Mouse (Mus musculus) testis, postnatal 14 days (tissue): ENCODE measurements at regions not wholly inside any gene's neighbourhood (a gene's known extent, or its start where the extent isn't known, plus 50 kb on each side); places are given as distances from the start of the nearest gene placed in this dataset.

Experiments used
- DNase-seq: peaks from one replicate; pipeline ENCODE4 v3.0.0; 2021; ENCODE audit warnings: low spot score

DNA sequence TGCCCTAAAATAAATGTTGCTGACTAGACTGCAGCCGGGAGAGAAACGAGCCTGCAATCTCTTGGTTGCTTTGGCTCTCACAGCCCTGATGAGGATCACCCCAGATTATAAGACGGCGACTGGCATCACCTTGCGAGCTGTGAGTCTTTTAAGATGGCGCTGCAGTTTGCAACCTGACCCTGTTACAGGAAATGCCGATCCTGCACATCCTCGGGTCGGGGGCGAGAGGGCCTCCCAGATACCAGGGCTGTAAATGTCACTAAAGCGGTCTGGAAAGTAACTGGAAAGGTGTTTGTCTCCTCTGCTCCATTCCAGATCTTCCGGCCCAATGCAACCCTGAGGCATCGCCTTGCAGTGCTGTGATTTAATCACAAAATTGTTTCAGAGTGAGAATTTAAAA lies 53.4 kb downstream of the Cartpt start:
- no peak for DNase-seq

DNA sequence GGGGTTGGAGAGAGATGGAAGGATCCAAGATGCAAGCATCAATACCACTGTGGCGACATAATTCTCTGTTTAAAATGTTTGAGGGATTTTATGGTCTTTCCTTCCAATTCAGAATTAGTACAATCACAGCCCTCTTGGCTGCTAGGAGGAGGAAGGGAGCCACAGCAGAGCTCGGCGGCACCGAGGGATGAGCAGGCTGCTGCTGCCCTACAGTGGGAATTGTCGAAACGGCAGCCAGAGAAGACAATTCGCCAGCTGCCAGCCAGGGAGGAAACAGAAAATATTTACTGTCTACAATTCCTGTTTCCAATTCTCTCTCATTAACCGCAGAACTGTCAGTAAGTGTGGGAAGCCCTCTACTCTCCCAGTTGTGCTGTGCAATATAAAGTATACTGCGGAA lies 58.3 kb downstream of the Cartpt start:
- DNase-seq: peak; percentile 20

DNA sequence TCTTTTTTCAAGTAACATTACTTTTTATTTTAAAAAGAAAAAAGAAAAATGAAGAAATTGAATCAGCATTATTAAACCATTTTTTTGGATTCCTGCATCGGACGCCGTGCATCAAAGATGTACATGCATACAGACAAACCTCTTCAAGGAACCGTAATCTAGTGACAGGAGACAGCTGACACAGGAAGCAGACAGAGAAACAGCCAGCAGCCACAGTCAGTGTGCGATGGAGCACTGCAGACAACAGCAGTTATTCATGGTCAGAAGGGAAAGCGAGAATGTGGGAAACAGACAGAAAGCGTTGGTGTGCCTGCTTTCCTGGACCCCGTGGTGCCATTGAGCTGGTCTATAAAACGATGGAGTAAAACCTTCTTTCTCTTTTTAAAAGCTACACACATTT lies 61.4 kb downstream of the Cartpt start:
- no peak for DNase-seq

DNA sequence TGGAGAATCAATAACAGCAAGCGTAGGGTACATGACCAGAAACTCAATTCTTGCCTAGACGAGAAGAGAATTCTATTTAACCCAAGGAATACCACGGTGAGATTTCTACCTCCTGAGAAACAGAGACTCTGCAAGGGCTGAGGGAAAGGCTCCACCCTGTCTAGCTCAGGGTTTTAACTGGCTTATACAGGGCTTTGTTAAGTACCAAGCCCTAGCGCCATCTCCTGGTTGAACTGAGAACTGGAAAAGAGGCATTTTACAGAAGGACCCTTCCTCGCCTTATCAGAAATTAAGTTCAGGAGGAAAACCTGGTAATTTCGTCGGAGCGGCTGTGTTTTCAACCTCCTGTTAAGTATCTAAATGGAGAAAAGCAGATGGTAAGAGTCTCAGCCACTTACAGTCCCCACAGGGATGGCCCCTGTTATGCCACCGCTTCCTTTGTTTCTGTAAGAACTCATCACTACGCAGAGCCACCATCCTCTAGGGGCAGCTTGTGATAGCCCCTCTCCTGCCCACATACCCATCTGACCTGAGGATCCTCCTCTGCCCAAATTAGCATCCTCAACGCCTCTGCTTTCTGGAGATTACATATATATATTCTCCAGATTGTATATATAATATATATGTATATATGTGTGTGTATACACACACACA lies 63.0 kb downstream of the Cartpt start:
- peak; percentile 53 for DNase-seq

DNA sequence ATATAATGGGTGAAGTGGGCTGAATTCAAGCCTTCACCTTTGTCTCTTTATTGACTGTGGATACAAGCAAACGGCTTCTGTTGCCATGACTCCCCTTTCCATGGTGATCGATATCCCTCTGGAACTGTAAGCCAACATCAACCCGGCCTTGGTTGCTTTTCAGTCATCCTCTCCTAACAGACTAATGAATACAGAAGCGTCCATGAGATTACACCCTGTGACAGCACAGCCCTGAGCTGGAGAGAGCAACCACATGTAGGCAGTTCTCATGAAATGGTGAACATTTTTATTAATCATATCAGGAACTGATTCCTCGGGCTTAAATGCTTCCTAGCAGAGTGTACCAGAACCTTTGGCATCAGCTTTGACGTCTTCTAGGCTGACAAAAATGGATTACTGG lies 63.7 kb downstream of the Cartpt start:
- DNase-seq: no peak

DNA sequence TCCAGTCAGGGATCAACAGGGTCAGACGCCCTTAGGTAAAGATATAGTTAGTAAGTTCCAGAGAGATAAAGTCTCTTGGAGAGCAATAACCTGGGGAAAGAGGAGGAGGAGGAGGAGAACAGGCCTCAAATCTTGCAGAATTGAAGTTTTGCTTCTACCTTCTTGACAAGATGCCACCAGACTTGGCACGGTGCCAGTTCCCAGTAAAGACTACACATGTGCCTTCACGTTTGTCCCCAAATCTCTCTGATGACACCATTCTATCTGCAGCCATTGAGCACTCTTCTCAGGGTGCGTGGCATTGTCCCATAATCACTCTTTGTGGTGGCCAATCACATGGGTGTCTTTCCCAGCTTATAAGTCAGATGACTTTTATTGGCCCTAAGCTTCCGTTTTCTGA lies 64.3 kb downstream of the Cartpt start:
- DNase-seq: no peak

DNA sequence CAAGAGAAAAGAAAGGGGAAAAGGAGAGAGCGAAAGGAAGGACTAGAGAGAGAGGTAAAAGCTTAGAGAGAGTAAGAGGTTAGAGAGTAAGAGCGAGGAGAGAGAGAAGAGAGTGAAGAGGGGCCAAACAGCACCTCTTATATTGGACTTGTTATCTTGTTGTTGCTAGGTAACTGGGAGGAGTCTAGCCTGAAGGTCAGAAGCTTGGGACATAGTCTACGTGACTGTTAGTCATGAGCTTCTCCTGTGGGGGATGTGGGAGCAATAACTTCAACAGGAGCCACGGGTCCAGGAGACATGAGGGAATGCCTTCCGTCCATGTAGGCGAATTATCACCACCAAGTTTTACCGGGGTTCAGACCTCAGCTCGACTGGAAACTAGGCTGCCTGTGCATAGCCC lies 65.4 kb downstream of the Cartpt start:
- DNase-seq: no peak

DNA sequence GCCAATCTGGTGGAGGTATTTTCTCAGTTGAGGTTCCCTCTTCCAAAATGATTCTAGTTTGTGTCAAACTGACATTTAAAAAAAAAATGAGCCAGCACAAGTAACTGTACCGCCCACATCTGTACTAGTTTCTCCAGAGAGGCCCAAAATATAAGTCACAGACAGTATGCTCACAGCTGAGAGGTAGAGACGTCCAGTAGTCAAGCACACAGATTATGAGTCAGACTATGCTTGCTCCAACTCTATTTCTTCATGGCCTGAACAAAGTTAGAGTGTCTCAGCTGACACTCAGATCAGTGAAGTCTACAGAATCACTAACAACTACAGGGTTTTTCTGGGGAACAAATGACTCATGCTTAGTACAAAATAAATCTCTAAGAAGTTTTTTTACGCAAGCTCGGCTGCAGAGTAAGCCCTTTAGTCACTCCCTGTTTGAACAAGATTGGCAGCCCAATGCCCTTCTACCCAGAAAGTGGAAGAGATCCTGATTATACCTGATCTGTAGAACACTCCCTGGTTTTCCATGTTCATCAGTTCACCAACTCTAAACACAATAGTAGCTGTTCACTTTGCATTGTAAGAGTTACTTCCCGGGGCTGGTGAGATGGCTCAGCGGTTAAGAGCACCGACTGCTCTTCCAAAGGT lies 70.7 kb downstream of the Cartpt start:
- DNase-seq: no peak

DNA sequence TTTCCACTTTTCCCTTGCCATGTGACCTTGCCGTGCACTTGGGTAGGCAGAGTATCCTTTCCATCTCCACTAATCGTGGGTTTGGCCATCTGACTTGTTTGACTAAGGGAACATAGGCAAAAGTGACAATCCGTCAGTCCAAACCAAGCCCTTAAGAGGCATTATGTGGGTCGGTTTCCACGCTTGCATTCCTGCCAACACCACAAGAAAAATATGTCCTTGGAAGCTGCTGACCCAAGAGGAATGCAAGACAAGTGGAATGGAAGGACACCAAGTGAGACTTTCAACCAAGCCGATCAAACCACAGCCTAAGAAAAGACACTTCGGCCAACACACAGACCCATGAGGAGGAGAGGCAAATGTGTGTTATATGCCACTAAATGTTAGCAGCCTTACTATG lies 73.3 kb downstream of the Cartpt start:
- DNase-seq: no peak

DNA sequence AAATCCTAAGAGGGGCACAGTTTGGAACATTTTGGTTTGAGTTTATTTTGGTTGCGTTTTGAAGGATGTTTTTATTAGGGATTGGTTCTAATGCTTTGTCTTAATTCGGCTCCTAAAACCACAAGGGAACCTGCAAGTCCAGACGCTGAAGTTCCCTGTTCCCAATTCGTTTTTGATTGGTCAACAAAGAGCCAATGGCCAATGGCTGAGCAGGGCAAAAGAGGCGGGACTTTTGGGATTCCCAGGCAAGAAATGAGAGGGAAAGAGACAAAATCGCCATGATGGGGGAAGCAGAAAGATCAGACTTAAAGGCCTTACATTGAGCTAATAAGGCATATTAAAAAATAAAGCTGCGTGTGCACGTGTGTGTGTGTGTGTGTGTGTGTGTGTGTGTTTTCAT lies 76.3 kb downstream of the Cartpt start:
- no peak for DNase-seq

DNA sequence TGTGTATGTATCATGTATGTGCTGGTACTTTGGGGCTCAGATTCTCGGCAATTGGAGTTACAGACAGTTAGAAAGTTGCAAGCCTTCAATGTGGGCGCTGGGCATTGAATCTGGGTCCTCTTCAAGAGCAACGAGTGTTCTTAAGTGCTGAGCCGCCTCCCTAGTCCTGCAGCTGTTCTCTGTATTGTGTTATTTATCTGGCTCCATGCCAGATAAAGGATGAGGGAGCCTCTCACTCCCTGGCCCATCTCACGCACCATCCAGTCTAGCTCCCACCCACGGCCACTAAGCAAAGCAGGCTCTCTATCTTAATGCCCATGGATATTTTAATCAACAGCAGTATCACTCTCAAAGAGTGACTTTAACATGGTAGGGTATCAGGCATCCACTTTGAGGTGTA lies 84.2 kb downstream of the Cartpt start:
- DNase-seq: no peak

DNA sequence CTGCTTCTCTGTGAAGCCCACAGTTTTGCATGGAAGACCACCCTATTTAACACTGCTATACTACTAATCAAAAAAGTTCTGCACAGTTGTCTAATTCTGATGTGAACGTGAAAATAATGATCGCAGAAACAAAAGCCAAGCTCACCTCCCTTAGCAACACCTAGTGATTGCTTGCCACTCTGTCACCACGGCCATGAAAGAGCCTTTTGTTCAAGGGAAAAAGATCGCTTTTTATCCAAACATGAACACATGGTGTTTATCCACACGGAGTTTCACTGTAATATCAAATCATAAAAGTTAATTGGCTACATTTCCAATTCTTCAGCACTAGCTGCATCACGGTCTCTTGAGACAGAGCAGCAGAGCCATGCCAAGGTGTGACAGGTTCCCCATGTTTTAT lies 85.1 kb downstream of the Cartpt start:
- no peak for DNase-seq

DNA sequence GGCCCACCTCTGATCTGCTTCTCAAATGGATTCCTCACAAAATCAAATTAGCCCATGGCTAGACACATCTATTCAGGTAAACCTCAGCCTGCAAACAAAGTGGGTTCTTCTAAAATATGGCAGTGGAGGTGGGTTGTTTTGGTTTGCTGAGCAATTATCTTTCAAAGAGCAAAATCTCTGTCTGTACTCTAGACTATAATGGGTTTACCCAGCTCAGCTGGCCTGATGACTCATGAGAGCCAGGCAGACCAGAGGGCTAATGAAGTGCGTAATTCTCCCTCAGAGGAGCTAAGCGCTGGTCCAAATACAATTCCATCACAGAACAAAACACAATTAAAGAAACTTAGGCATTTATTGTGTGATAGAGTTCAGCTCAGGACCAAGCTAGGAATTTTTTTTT lies 86.1 kb downstream of the Cartpt start:
- no peak for DNase-seq

DNA sequence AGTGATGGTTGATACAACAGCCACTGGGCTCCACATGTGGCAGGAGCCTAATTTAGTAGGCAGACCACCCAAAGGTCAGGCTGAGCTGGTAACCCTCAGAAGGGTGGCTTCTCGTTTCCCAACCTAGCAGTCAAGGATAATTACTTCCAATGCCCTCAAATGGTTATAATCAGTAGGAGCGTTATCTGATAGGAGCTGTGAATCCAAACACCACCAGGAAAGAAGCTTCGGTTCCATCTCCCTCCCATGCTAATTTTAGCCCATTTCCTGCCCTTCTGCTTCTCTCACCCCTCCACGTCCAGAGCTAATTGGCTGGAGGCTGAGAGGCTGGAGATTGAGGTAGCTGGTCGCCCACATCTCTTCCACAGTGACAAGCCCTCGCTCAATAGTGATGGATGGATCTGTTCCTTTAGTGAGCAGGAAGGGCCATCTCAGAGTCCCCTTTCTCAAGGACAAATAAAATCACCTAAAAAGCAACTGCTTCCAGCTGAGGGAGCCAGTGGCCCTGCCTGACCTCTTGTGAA lies 86.8 kb downstream of the Cartpt start:
- no peak for DNase-seq

DNA sequence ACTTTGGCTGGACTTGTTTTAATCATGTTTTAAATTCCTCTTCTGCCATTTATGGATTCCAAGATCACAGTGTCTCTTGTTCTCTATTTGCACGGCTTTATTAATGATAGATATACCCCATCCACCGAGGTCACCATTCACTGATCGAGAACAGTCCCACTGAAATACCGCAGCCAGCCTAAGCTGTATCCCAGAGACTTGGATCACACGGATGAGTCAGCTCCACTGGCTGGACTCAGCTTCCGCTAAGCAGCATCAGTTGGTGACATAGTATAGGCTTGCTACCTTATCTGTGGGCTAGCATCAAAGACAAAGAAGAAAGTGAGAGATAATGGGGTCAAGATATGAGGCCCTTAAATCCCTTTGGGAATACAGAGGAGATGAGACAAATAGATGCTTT lies 106.4 kb downstream of the Cartpt start:
- DNase-seq: no peak

DNA sequence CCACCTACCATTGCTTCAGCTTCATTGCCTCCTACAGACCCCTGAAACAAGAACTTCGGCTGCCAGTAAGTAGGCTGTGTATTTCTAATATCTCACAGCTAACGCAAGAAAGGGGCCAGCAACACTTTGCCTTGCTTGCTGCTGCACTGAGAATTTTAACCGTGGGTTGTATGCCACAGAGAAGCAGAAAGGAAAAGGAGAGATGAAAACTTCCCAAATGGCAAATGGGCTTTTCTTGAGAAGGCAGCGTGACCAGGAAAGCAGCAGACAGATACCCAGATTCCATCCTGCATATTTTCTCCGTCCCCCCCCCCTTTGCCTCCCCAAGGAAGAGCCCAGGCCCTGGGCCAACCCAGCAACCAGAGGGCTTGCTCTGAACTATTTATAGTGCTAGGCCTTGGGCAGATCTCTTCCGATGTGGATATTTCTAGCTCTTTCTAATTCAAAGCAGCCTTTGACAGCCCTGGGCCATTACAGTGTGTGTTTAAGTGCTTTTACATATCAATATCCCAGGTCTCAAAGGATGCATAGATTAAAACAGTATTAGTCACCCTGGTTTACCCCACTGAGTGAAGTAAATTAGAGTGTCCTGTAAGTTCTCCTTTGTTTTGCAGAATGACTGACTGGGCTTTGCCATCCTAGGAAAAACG lies 107.0 kb downstream of the Cartpt start:
- no peak for DNase-seq

DNA sequence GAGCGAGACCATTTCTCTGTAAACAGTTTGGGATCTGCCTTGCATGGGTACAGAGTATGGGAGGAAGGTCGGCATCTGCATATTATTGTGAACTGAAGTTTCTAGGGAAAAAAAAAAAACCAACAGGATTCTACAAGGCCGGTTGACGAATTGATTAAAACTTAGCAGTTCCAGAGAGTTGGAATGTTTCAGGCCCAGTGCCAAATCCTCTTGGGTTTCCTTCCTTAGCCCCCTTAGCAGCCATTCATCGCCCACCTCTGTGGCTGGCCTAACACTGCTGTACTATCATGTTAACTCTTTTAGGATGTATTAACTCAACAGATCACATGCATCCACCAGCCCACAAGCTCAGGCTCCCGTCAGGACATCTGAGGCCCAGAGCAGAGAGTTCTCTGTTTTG lies 107.9 kb downstream of the Cartpt start:
- no peak for DNase-seq

DNA sequence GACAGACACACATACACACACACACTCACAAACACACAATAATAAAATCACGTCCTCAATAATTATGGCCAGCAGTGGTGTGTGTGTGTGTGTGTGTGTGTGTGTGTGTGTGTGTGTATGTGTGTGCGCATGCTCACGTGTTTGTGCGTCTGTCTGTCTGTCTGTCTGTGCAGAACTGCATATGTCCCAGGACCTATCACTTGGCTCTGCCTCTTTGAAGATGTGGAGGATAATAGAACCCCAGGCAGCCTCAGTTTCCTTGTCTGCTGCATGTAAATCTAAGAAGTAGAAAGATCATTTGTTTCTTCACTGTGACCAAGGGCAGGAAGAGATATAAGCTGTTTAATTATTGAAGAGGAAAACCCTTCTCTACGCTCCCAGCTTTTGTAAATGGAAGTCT lies 109.9 kb downstream of the Cartpt start:
- DNase-seq: no peak

DNA sequence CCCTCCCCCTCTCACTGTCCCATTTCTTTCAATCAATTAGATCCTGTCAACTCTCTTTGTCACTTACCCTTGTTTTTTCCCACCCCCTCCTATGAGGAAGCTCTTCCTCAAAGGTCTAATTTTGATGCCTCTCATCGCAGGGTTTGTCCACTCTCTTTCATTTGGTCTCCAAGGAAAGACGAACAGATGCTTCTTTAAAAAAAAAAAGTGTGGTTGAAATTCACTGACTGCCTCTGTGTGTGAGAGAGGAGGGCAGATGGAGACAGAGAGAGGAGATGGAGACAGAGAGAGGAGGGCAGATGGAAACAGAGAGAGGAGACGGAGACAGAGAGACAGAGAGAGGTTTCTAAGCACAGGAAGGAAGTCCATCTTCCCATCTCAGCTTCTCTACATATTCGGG lies 113.1 kb downstream of the Cartpt start:
- DNase-seq: no peak

DNA sequence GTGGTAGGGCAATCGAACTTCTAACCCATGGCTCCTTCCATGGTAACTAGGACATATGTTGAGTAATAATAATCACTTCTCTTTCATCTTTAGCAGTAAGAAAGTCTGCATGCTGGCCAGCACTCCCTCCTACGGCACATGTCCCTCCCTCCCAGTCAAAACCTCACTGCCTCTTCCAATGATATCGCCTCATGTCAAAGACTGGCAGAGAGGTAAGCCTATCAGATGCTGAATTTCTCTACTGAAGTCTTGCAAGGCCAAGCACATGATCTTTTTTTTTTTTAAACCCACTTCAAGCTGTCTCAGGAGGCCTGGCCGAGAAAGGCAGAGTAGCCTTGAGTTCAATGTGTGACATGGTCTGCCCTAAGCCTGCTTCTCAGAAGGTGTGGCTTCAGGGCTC lies 115.5 kb downstream of the Cartpt start:
- no peak for DNase-seq

DNA sequence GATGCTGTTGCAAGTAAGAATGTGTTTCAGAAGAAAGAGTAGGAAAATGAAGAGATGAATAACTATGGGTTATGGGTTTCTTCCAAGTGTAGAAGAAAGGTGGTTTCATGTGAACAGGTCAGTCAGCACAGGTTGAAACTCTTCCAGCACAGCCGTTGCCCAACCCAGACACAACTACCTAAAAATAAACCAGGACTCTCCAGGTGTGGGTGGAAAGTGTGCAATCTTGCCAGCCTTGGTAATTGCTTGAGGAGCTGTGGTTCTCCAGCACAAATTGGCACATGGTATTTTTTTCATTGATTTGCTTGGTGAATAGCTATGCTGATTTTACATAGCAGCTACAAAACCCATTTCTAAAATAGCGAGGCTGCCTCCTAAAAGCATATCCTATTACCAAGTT lies 116.6 kb downstream of the Cartpt start:
- DNase-seq: no peak

DNA sequence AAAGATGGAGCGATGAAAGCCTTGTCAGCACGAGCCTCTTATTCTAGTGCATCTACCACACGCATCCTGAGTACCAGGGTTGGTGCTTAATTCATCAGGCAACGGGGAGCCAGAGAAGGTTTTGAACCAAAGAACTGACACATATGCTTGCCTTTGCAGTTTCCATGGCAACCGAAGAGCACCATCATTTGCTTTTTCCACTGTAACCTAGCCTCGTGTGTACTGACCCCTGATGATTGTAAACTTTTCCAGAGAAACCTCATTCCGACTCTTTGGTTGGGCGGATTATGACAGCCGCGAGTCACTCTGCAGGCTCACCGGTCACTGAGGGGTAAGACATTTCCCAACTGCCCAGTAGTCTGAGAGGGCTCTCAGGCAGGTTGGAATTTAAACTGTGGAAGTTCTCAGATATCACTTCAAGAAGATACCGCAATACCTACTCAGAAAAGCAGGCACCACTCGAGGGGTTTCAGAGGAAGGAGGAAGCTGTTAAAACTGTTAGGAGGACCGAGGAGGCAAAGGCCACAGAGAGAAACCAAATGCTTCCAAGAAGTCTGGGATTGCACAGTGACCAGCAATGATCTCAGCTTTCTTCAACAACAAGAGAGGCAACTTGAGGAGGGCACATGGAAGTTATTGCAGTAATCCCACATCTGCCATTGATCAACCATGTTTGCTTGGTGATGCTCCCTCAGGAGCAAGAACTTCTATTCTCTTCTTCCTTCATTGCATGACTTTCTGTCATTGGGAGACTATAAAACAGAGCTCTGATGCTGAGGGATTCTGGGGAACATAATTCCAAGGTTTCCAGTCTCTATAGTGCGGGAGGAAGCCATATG lies 117.8 kb downstream of the Cartpt start:
- DNase-seq: no peak

DNA sequence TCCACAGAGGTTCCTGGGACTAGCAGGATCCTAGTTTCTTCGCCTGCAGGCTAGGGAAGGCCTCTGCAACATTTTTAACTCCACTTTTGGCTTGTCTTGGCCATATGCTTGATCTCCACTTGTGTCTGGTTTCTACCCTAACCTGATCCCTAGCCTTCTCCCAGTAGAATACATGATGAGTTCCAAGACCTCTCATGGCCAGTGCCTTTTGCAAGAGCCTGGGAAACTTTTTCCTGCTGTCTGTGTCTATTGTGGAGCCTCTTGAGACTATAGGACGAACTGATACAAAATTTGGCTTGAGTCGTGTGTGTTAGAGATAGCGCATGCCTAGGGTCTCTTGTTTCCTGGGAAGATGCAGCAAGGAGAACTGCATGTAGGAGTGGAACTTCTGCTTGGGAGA lies 119.3 kb downstream of the Cartpt start:
- no peak for DNase-seq
